Mouse (Mus musculus) liver, embryonic 14.5 days (tissue): ENCODE results near the gene Ms4a4c. TPM values are rescaled to one million over a fixed set of nuclear protein-coding genes. Genes with fewer than 3 reads are reported as not detected.
"Not testable (repeated sequence)": the region's sequence is repeated elsewhere in the genome, so short reads cannot be mapped to it uniquely, and the experiment has no call there.

Source experiments
- ATAC-seq: fragments of 200-750 bp; cut with Nextera tagmentation; 2 replicates; pipeline ENCODE4 v1.8.0; 2017; ENCODE audit warnings: moderate number of reproducible peaks, mild to moderate bottlenecking, moderate library complexity; ENCODE audit not compliant: insufficient read depth
- DNase-seq, 3 experiments: peaks; one replicate each; pipeline ENCODE4 v3.0.0-alpha.2; 2012 to 2013; ENCODE audit warnings: low read depth in 3 of 3, low spot score in 3 of 3
- H3K27ac ChIP-seq: fragments of 300-500 bp; sonication (generic); 2 replicates; pipeline ENCODE4 v1.5.1; 2014; ENCODE audit warnings: moderate library complexity, mild to moderate bottlenecking, control low read depth, inconsistent platforms
- H3K27me3 ChIP-seq: fragments of 300-500 bp; sonication (generic); 2 replicates; pipeline ENCODE4 v1.6.1; 2014; ENCODE audit warnings: mild to moderate bottlenecking, low read length, moderate library complexity; ENCODE audit not compliant: control insufficient read depth, insufficient read depth
- H3K36me3 ChIP-seq: fragments of 300-500 bp; sonication (generic); replicated peaks from 2 replicates; pipeline ENCODE4 v1.6.1; 2014; ENCODE audit warnings: low read depth; ENCODE audit not compliant: control insufficient read depth, insufficient read depth
- H3K4me1 ChIP-seq, 2 experiments: fragments of 200-500 bp in 1 of 2; fragments of 300-500 bp in 1 of 2; sonication (generic) in 1 of 2; replicated peaks; 2 replicates each; pipeline ENCODE4 v1.6.1; 2012 to 2014; ENCODE audit warnings: antibody characterized with exemption in 1 of 2, inconsistent platforms in 1 of 2, low read length in 1 of 2; ENCODE audit not compliant: control insufficient read depth in 2 of 2, insufficient read depth in 2 of 2
- H3K4me2 ChIP-seq: fragments of 300-500 bp; sonication (generic); 2 replicates; pipeline ENCODE4 v1.6.1; 2014; ENCODE audit warnings: low read depth, mild to moderate bottlenecking, control low read depth, moderate library complexity
- H3K4me3 ChIP-seq, 2 experiments: fragments of 200-500 bp in 1 of 2; fragments of 300-500 bp in 1 of 2; sonication (generic) in 1 of 2; 2 replicates each; pipeline ENCODE4 v1.5.1; 2012 to 2014; ENCODE audit warnings: low read depth in 2 of 2, low read length in 2 of 2, mild to moderate bottlenecking in 2 of 2, control low read depth in 1 of 2, inconsistent platforms in 1 of 2, moderate library complexity in 1 of 2; ENCODE audit not compliant: insufficient read depth in 1 of 2
- H3K9ac ChIP-seq: fragments of 300-500 bp; sonication (generic); replicated peaks from 2 replicates; pipeline ENCODE4 v1.6.1; 2014; ENCODE audit warnings: mild to moderate bottlenecking, control low read depth, moderate library complexity
- H3K9me3 ChIP-seq: fragments of 300-500 bp; sonication (generic); 2 replicates; pipeline ENCODE4 v1.6.1; 2016; ENCODE audit warnings: low read length, mixed read lengths; ENCODE audit not compliant: control insufficient read depth
- CTCF ChIP-seq: IDR thresholded peaks from 2 replicates; pipeline ENCODE4 v1.5.1; 2016; ENCODE audit warnings: antibody characterized with exemption, low read depth, control low read depth
- EP300 ChIP-seq: IDR thresholded peaks from 2 replicates; pipeline ENCODE4 v1.6.1; 2016; ENCODE audit warnings: antibody characterized with exemption, low read depth
- WGBS: fragments of 180-500 bp; shearing (Covaris S2); extraction: QIAGEN DNeasy Blood & Tissue Kit; methylation state at CpG from one replicate; pipeline ENCODE4 v1.1.7; 2014; ENCODE audit not compliant: insufficient replicate concordance; 5-methylcytosine and 5-hydroxymethylcytosine counted together
- polyA plus RNA-seq, 2 experiments: library from polyadenylated mRNA; depleted of rRNA in 1 of 2; stranded (reverse) in 1 of 2; unstranded in 1 of 2; fragments of >200 nt; fragmentation: Nextera tagmentation in 1 of 2; extraction: Ambion mirVana in 1 of 2; gene quantifications; 2 replicates each; pipeline versions ENCODE4 v1.2.1 to v1.2.3; 2012 to 2014

Gene Ms4a4c
- polyA plus RNA-seq, 2 experiments = 0.36 to 1.5 TPM

- Histone ChIP-seq H3K4me1 (no peaks in the 10 kb centered on the region), H3K9ac (no peak overlapping the region), H3K27ac (no peak overlapping the region), H3K9me3 (no peaks in the 10 kb centered on the region), H3K27me3 (no peaks in the 10 kb centered on the region), H3K36me3 (no peaks in the 10 kb centered on the region), H3K4me3 (no peak overlapping the region), H3K4me2 (no peak overlapping the region)
- ATAC-seq = no peak
- TF ChIP-seq EP300 = no peak
- no peak for TF ChIP-seq CTCF
- no peak for DNase-seq
Measured at GRCm38 (mm10) chr19:11395769-11396168, 8.8 kb upstream of the Ms4a4c start.

- Histone ChIP-seq H3K36me3 (no peaks in the 10 kb centered on the region), H3K27me3 (no peaks in the 10 kb centered on the region), H3K4me2 (no peak overlapping the region), H3K9ac (no peak overlapping the region), H3K27ac (no peak overlapping the region), H3K4me1 (no peaks in the 10 kb centered on the region), H3K4me3 (no peak overlapping the region), H3K9me3 (no peaks in the 10 kb centered on the region)
- TF ChIP-seq CTCF (no peak), EP300 (no peak)
- no peak for DNase-seq
- ATAC-seq = no peak
Measured at GRCm38 (mm10) chr19:11407428-11407827, 2.9 kb downstream of the Ms4a4c start.

- Histone ChIP-seq H3K4me1 (no peaks in the 10 kb centered on the region), H3K36me3 (no peaks in the 10 kb centered on the region), H3K9ac (no peak overlapping the region), H3K4me3 (no peak overlapping the region), H3K9me3 (no peaks in the 10 kb centered on the region), H3K27me3 (no peaks in the 10 kb centered on the region), H3K4me2 (no peak overlapping the region), H3K27ac (no peak overlapping the region)
- WGBS = 57% methylated on average over 1 of the region's 1 CpGs
- TF ChIP-seq CTCF (no peak), EP300 (no peak)
- ATAC-seq (no peak), DNase-seq (no peak)
Measured at GRCm38 (mm10) chr19:11408591-11408990, 4.0 kb downstream of the Ms4a4c start.

- Histone ChIP-seq H3K9me3 (no peaks in the 10 kb centered on the region), H3K4me3 (no peak overlapping the region), H3K27me3 (no peaks in the 10 kb centered on the region), H3K9ac (no peak overlapping the region), H3K4me2 (no peak overlapping the region), H3K27ac (no peak overlapping the region), H3K4me1 (no peaks in the 10 kb centered on the region), H3K36me3 (no peaks in the 10 kb centered on the region)
- DNase-seq (no peak), ATAC-seq (no peak)
- TF ChIP-seq EP300 = no peak
- TF ChIP-seq CTCF = no peak
- WGBS = 36% methylated on average over 1 of the region's 1 CpGs
Measured at GRCm38 (mm10) chr19:11411640-11412039, 7.1 kb downstream of the Ms4a4c start.

- Histone ChIP-seq H3K27ac (no peak overlapping the region), H3K36me3 (no peaks in the 10 kb centered on the region), H3K4me1 (no peaks in the 10 kb centered on the region), H3K27me3 (no peaks in the 10 kb centered on the region), H3K4me2 (no peak overlapping the region), H3K4me3 (no peak overlapping the region), H3K9me3 (no peaks in the 10 kb centered on the region), H3K9ac (no peak overlapping the region)
- ATAC-seq = no peak
- TF ChIP-seq EP300 (no peak), CTCF (no peak)
- WGBS = 68% methylated on average over 1 of the region's 1 CpGs
- no peak for DNase-seq
Measured at GRCm38 (mm10) chr19:11414084-11414483, 9.5 kb downstream of the Ms4a4c start.

- Histone ChIP-seq H3K27me3 (no peaks in the 10 kb centered on the region), H3K27ac (no peak overlapping the region), H3K4me1 (no peaks in the 10 kb centered on the region), H3K4me2 (no peak overlapping the region), H3K9ac (no peak overlapping the region), H3K4me3 (no peak overlapping the region), H3K9me3 (no peaks in the 10 kb centered on the region), H3K36me3 (no peaks in the 10 kb centered on the region)
- WGBS = 50% methylated on average over 3 of the region's 3 CpGs
- no peak for ATAC-seq
- TF ChIP-seq CTCF = no peak
- TF ChIP-seq EP300 = no peak
- DNase-seq = no peak
Measured at GRCm38 (mm10) chr19:11415581-11415980, 11.0 kb downstream of the Ms4a4c start.

GRCm38 (mm10) chr19:11418865-11419264, 14.3 kb downstream of the Ms4a4c start:
- H3K4me2 ChIP-seq, H3K9ac ChIP-seq, H3K4me1 ChIP-seq, H3K9me3 ChIP-seq, H3K27ac ChIP-seq, H3K27me3 ChIP-seq, ATAC-seq, H3K4me3 ChIP-seq, H3K36me3 ChIP-seq, DNase-seq: not testable (repeated sequence)
- 39% methylated on average over 1 of the region's 3 CpGs for WGBS

- WGBS = 39% methylated on average over 1 of the region's 1 CpGs
- not testable (repeated sequence) for DNase-seq, H3K4me1 ChIP-seq, H3K9me3 ChIP-seq, H3K27ac ChIP-seq, H3K27me3 ChIP-seq, H3K36me3 ChIP-seq, H3K4me3 ChIP-seq, H3K4me2 ChIP-seq, ATAC-seq, H3K9ac ChIP-seq
Measured at GRCm38 (mm10) chr19:11431209-11431608, 26.6 kb downstream of the Ms4a4c start.
